Mouse (Mus musculus): Measurements from ENCODE around the gene Lpcat2. TPM values are rescaled to one million over a fixed set of nuclear protein-coding genes. Genes with fewer than 3 reads are reported as not detected.

Lpcat2 gene
- total RNA-seq, 2 experiments from 2014 or later, result 9.4 to 9.6 TPM

- Histone ChIP-seq H3K27ac (no peak overlapping the region), H3K4me3 (no peak overlapping the region)
- intact Hi-C loops (cut with DNase I), result no loop called here
- no peak for TF ChIP-seq CTCF (IDR thresholded peaks at IDR 0.05)
- no peak for DNase-seq (ENCODE audit: extremely low spot score in 1 of 2, low spot score in 2 of 2)
Observed at GRCm38 (mm10) chr8:92938056-92938455, 82.9 kb downstream of the Lpcat2 start.

GRCm38 (mm10) chr8:92949071-92949470, 93.9 kb downstream of the Lpcat2 start:
- intact Hi-C loops (cut with DNase I), result no loop called here
- H3K27ac ChIP-seq, result no peak overlapping the region
- DNase-seq (ENCODE audit: extremely low spot score in 1 of 2, low spot score in 2 of 2), result no peak
- TF ChIP-seq CTCF (IDR thresholded peaks at IDR 0.05), result no peak
- H3K4me3 ChIP-seq, result no peak overlapping the region

- no peak overlapping the region for H3K27ac ChIP-seq
- intact Hi-C loops (cut with DNase I), result no loop called here
Observed at GRCm38 (mm10) chr8:92950639-92951371, 95.7 kb downstream of the Lpcat2 start.

GRCm38 (mm10) chr8:92954044-92954443, 98.9 kb downstream of the Lpcat2 start:
- no peak for DNase-seq (ENCODE audit: extremely low spot score in 1 of 2, low spot score in 2 of 2)
- intact Hi-C loops (cut with DNase I), result no loop called here
- no peak for TF ChIP-seq CTCF (IDR thresholded peaks at IDR 0.05)
- no peak overlapping the region for H3K27ac ChIP-seq
- no peak overlapping the region for H3K4me3 ChIP-seq

More at GRCm38 (mm10) chr8:92950639-92951371, 95.7 kb downstream of the Lpcat2 start:
- TF ChIP-seq CTCF (IDR thresholded peaks at IDR 0.05), result no peak
- H3K4me3 ChIP-seq, result no peak overlapping the region
- no peak for DNase-seq (ENCODE audit: extremely low spot score in 1 of 2, low spot score in 2 of 2)

GRCm38 (mm10) chr8:92959779-92960178, 104.6 kb downstream of the Lpcat2 start, which contains the start of gene Slc6a2:
Gene Slc6a2, plus strand, starts transcription at chr8:92960079.
- no peak for TF ChIP-seq CTCF (IDR thresholded peaks at IDR 0.05)
- no peak for DNase-seq (ENCODE audit: extremely low spot score in 1 of 2, low spot score in 2 of 2)
- H3K4me3 ChIP-seq, result peak within 1 kb of the TSS; percentile 30
- H3K27ac ChIP-seq, result no peak within 1 kb of the TSS
- intact Hi-C loops (cut with DNase I), result no loop called here

- no peak for DNase-seq (ENCODE audit: extremely low spot score in 1 of 2, low spot score in 2 of 2)
- TF ChIP-seq CTCF (IDR thresholded peaks at IDR 0.05), result no peak
- Histone ChIP-seq H3K27ac (no peak overlapping the region), H3K4me3 (peak overlapping the region; percentile 30)
- intact Hi-C loops (cut with DNase I), result no loop called here
Observed at GRCm38 (mm10) chr8:92960451-92960911, 105.3 kb downstream of the Lpcat2 start.

- DNase-seq (ENCODE audit: extremely low spot score in 1 of 2, low spot score in 2 of 2), result no peak
- Histone ChIP-seq H3K27ac (no peak overlapping the region), H3K4me3 (no peak overlapping the region)
- TF ChIP-seq CTCF (IDR thresholded peaks at IDR 0.05), result no peak
- intact Hi-C loops (cut with DNase I), result no loop called here
Observed at GRCm38 (mm10) chr8:92961088-92961487, 105.9 kb downstream of the Lpcat2 start.

- DNase-seq (ENCODE audit: extremely low spot score in 1 of 2, low spot score in 2 of 2), result no peak
- H3K27ac ChIP-seq, result no peak overlapping the region
- TF ChIP-seq CTCF (IDR thresholded peaks at IDR 0.05), result no peak
- intact Hi-C loops (cut with DNase I), result no loop called here
- no peak overlapping the region for H3K4me3 ChIP-seq
Observed at GRCm38 (mm10) chr8:92964556-92964955, 109.4 kb downstream of the Lpcat2 start.

Small RNA genes lying within 50 kb of the gene (microRNA-seq; reads per million reads assigned to microRNA genes)
- 0 reads per million in 2 experiments for gene Gm22151

Other genes starting within 250 kb of the Lpcat2 start
- gene Irx6, start 181.1 kb upstream of the Lpcat2 start, total RNA-seq (2021), result under 1 TPM; 0.11 to 0.14 TPM
- 1 to 10 TPM; 1.9 to 2.1 TPM for gene Mmp2, start 28.0 kb upstream of the Lpcat2 start, total RNA-seq (2021)
- 1 to 10 TPM; 1.5 to 1.9 TPM for gene Capns2, start 46.1 kb downstream of the Lpcat2 start, total RNA-seq (2021)
- under 1 TPM; 0.09 to 0.14 TPM for gene Slc6a2, start 104.7 kb downstream of the Lpcat2 start, total RNA-seq (2021)
- under 1 TPM in 1 of 2 experiments, not detected in 1; 0.27 TPM for gene Ces1a, start 192.9 kb downstream of the Lpcat2 start, total RNA-seq (2021)
- not detected for gene Ces1b, start 224.7 kb downstream of the Lpcat2 start, total RNA-seq (2021)

Measured in left cerebral cortex, adult 2 months (tissue).